Mouse (Mus musculus) brown adipose tissue, adult 24 weeks (tissue): ENCODE measurements around the gene Actr3b. TPM values are rescaled to one million over a fixed set of nuclear protein-coding genes. Genes with fewer than 3 reads are reported as not detected.

Experiments
- H3K27ac ChIP-seq: fragments of 200-500 bp; replicated peaks from 2 replicates; pipeline ENCODE4 v1.5.1; 2012; ENCODE audit warnings: low read depth, mild to moderate bottlenecking, low read length
- H3K4me1 ChIP-seq: fragments of 200-500 bp; 2 replicates; pipeline ENCODE4 v1.6.1; 2012; ENCODE audit warnings: low read length, mixed read lengths; ENCODE audit not compliant: control insufficient read depth, insufficient read depth, insufficient read length
- H3K4me3 ChIP-seq: fragments of 200-500 bp; 2 replicates; pipeline ENCODE4 v1.5.1; 2012; ENCODE audit warnings: low read depth, mild to moderate bottlenecking, low read length, moderate library complexity; ENCODE audit not compliant: insufficient read depth
- polyA plus RNA-seq: library from polyadenylated mRNA; stranded (reverse); fragments of >200 nt; gene quantifications from 2 replicates; pipeline ENCODE4 v1.2.4, GENCODE M21; 2012; ENCODE audit not compliant: missing spikeins, insufficient read depth, insufficient read length

The Actr3b gene
- polyA plus RNA-seq, 1 experiment = 0.52 TPM

GRCm38 (mm10) chr5:25891321-25891720 lies 131.5 kb downstream of the Actr3b start:
- H3K4me3 ChIP-seq = no peak overlapping the region
- H3K4me1 ChIP-seq = no peaks in the 10 kb centered on the region
- H3K27ac ChIP-seq = no peak overlapping the region

Other genes with a start within 250 kb of the Actr3b start
- not detected in 2 replicates for gene Cct8l1, start 243.9 kb upstream of the Actr3b start, polyA plus RNA-seq
- gene Xrcc2, start 54.2 kb upstream of the Actr3b start, polyA plus RNA-seq = 3.0 and 3.3 TPM in 2 replicates
- not detected in 2 replicates for gene Gm21663, start 182.4 kb downstream of the Actr3b start, polyA plus RNA-seq
- gene Gm21671, start 194.4 kb downstream of the Actr3b start, polyA plus RNA-seq = not detected in 2 replicates
- gene Gm21680, start 212.7 kb downstream of the Actr3b start, polyA plus RNA-seq = not detected in 2 replicates
- gene Gm21698, start 228.7 kb downstream of the Actr3b start, polyA plus RNA-seq = not detected in 2 replicates
- gene Gm1979, start 244.8 kb downstream of the Actr3b start, polyA plus RNA-seq = not detected in 2 replicates